Mouse (Mus musculus): ENCODE measurements at regions not wholly inside any gene's neighbourhood (a gene's known extent, or its start where the extent isn't known, plus 50 kb on each side); places are given as distances from the start of the nearest gene placed in this dataset.

GRCm38 (mm10) chr10:31260914-31261313 lies 52.3 kb upstream of the Hddc2 start:
- no peak overlapping the region for H3K4me3 ChIP-seq (ENCODE audit: insufficient read depth, low read depth, low read length)
- H3K36me3 ChIP-seq (ENCODE audit: control insufficient read depth, insufficient read depth, low read length) = no peaks in the 10 kb centered on the region
- H3K79me2 ChIP-seq (ENCODE audit: control insufficient read depth, insufficient read depth, low read length) = no peaks in the 10 kb centered on the region
- no peak for DNase-seq (ENCODE audit: extremely low read depth, low read depth, low spot score)
- H3K27me3 ChIP-seq (ENCODE audit: control insufficient read depth, insufficient read depth, low read length) = no peaks in the 10 kb centered on the region
- 64% methylated on average over 7 of the region's 7 CpGs for WGBS
- TF ChIP-seq POLR2A (IDR thresholded peaks at IDR 0.05; ENCODE audit: extremely low read depth, insufficient read depth, low read length) (no peak), CTCF (IDR thresholded peaks at IDR 0.05; ENCODE audit: low read depth, low read length) (no peak)
- no peaks in the 10 kb centered on the region for H3K4me1 ChIP-seq (ENCODE audit: control insufficient read depth, insufficient read depth, low read length)
- H3K9ac ChIP-seq (ENCODE audit: low read depth, low read length) = no peak overlapping the region
- no peak overlapping the region for H3K27ac ChIP-seq (replicated peaks; ENCODE audit: insufficient read depth, low read depth, low read length)
